ENCODE assay signal across 8 mouse cellular contexts in the genomic region with DNA sequence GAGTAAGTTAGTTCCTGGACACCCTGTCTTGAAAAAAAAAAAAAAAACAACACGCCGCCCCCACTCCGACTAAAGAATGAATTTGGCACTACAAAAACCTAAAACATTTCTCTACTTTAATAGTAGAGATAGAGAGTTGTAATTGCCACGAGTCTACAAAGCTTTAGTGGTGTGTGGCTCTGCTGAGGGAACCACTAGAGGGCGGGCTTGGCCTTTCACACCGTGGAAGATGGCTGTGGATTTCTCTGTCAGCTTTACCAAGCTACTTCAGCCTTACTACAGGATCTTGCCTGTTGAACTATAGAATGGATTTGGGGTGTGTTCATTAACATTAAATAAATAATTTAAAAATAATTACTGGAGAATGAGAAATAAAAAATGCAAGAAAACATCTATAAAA. TPM values are rescaled to one million over a fixed set of nuclear protein-coding genes. Genes with fewer than 3 reads are reported as not detected.
DNase-seq lines count a peak whose midpoint lies in the region; ATAC-seq and TF ChIP-seq lines count a peak whose summit lies in the region.

No protein-coding gene starts in this region.

- peak; percentile 69 for ATAC-seq in embryonic facial prominence, embryonic 14.5 days (ENCODE audit: low read depth)
- ATAC-seq in liver, embryonic 12.5 days: peak; percentile 54; the same call in 1 of the 2 replicates
- ATAC-seq in neural tube, embryonic 11.5 days (ENCODE audit: insufficient read depth, low FRiP score, low TSS enrichment): no peak
- ATAC-seq in stomach, postnatal 0 days (ENCODE audit: low FRiP score, low TSS enrichment): peak; percentile 68; the same call in 1 of the 2 replicates

- no peaks in the 10 kb centered on the region for H3K9me3 ChIP-seq in embryonic facial prominence, embryonic 14.5 days (ENCODE audit: control insufficient read depth, low read length)
- no peaks in the 10 kb centered on the region for H3K9me3 ChIP-seq in liver, embryonic 12.5 days (replicated peaks)
- no peaks in the 10 kb centered on the region for H3K9me3 ChIP-seq in neural tube, embryonic 11.5 days (ENCODE audit: control insufficient read depth, low read length)
- no peaks in the 10 kb centered on the region for H3K9me3 ChIP-seq in stomach, postnatal 0 days (ENCODE audit: control insufficient read depth, low read length)

- no peak overlapping the region for H3K4me3 ChIP-seq in embryonic facial prominence, embryonic 14.5 days (ENCODE audit: low read depth, low read length)
- no peak overlapping the region for H3K4me3 ChIP-seq in liver, embryonic 12.5 days
- no peak overlapping the region for H3K4me3 ChIP-seq in neural tube, embryonic 11.5 days (ENCODE audit: low read depth, low read length)
- H3K4me3 ChIP-seq in stomach, postnatal 0 days (ENCODE audit: low read depth, low read length): no peak overlapping the region

- no peak overlapping the region for H3K4me2 ChIP-seq in embryonic facial prominence, embryonic 14.5 days (ENCODE audit: low read depth, low read length)
- H3K4me2 ChIP-seq in liver, embryonic 12.5 days: no peak overlapping the region
- H3K4me2 ChIP-seq in neural tube, embryonic 11.5 days (ENCODE audit: low read depth): no peak overlapping the region
- H3K4me2 ChIP-seq in stomach, postnatal 0 days (replicated peaks; ENCODE audit: low read depth): no peak overlapping the region

- TF ChIP-seq EP300 in stomach, postnatal 0 days (optimal IDR thresholded peaks at IDR 0.05): no peak

- DNase-seq in B cell, adult 2 months: peak; percentile 84 to 86
- peak; percentile 84 to 87 for DNase-seq in adrenal gland, postnatal 36 days
- peak; percentile 89 for DNase-seq in embryonic facial prominence, embryonic 14.5 days (ENCODE audit: low spot score)
- DNase-seq in heart, adult 9 months (ENCODE audit: low spot score in 2 of 2): peak; percentile 29 to 73
- peak; percentile 91 for DNase-seq in kidney, postnatal 10 days
- peak; percentile 81 for DNase-seq in neural tube, embryonic 11.5 days (ENCODE audit: low spot score)
- DNase-seq in stomach, postnatal 0 days (ENCODE audit: low spot score): peak; percentile 86

- H3K27ac ChIP-seq in embryonic facial prominence, embryonic 14.5 days (replicated peaks; ENCODE audit: low read depth, low read length): no peak overlapping the region
- no peak overlapping the region for H3K27ac ChIP-seq in liver, embryonic 12.5 days
- H3K27ac ChIP-seq in neural tube, embryonic 11.5 days (ENCODE audit: low read depth, low read length): no peak overlapping the region
- no peak overlapping the region for H3K27ac ChIP-seq in stomach, postnatal 0 days (replicated peaks)

- H3K36me3 ChIP-seq in embryonic facial prominence, embryonic 14.5 days (ENCODE audit: control insufficient read depth, insufficient read depth, low read length): no peaks in the 10 kb centered on the region
- H3K36me3 ChIP-seq in liver, embryonic 12.5 days: no peaks in the 10 kb centered on the region
- no peaks in the 10 kb centered on the region for H3K36me3 ChIP-seq in neural tube, embryonic 11.5 days (ENCODE audit: control insufficient read depth, insufficient read depth, low read length)
- H3K36me3 ChIP-seq in stomach, postnatal 0 days (ENCODE audit: control insufficient read depth, insufficient read depth, low read length): no peaks in the 10 kb centered on the region

- H3K4me1 ChIP-seq in embryonic facial prominence, embryonic 14.5 days (ENCODE audit: control insufficient read depth, insufficient read depth, low read length): peaks cover 3% of the 10 kb centered on the region; the same call in 1 of the 2 replicates
- peaks cover 9% of the 10 kb centered on the region for H3K4me1 ChIP-seq in liver, embryonic 12.5 days
- H3K4me1 ChIP-seq in neural tube, embryonic 11.5 days (ENCODE audit: control insufficient read depth, insufficient read depth, low read length): no peaks in the 10 kb centered on the region; the same call in 1 of the 2 replicates
- no peaks in the 10 kb centered on the region for H3K4me1 ChIP-seq in stomach, postnatal 0 days (replicated peaks; ENCODE audit: control insufficient read depth, insufficient read depth)

- 18% methylated on average over 6 of the region's 6 CpGs for WGBS in embryonic facial prominence, embryonic 14.5 days
- 10% methylated on average over 6 of the region's 6 CpGs for WGBS in liver, embryonic 12.5 days (ENCODE audit: insufficient replicate concordance)
- WGBS in neural tube, embryonic 11.5 days: 15% methylated on average over 6 of the region's 6 CpGs
- WGBS in stomach, postnatal 0 days: 15% methylated on average over 6 of the region's 6 CpGs

- H3K27me3 ChIP-seq in embryonic facial prominence, embryonic 14.5 days (replicated peaks; ENCODE audit: control insufficient read depth, insufficient read depth, low read length): no peaks in the 10 kb centered on the region
- no peaks in the 10 kb centered on the region for H3K27me3 ChIP-seq in liver, embryonic 12.5 days (replicated peaks)
- H3K27me3 ChIP-seq in neural tube, embryonic 11.5 days (ENCODE audit: control insufficient read depth, insufficient read depth, low read length): no peaks in the 10 kb centered on the region
- no peaks in the 10 kb centered on the region for H3K27me3 ChIP-seq in stomach, postnatal 0 days (ENCODE audit: control insufficient read depth, insufficient read depth, low read length)

- peak; percentile 98 for TF ChIP-seq CTCF in stomach, postnatal 0 days (IDR thresholded peaks at IDR 0.05; ENCODE audit: low read depth)

- H3K9ac ChIP-seq in embryonic facial prominence, embryonic 14.5 days (ENCODE audit: low read depth, low read length): no peak overlapping the region
- H3K9ac ChIP-seq in liver, embryonic 12.5 days: no peak overlapping the region
- no peak overlapping the region for H3K9ac ChIP-seq in neural tube, embryonic 11.5 days (ENCODE audit: low read length)
- H3K9ac ChIP-seq in stomach, postnatal 0 days (ENCODE audit: low read length): no peak overlapping the region

RNA-seq across cellular contexts. Expression of a gene that starts 32.1 kb away (rescaled TPM):
- total RNA-seq in adrenal gland, postnatal 36 days (2021): 100 to 1,000 TPM; 121 to 150 TPM
- polyA plus RNA-seq in embryonic facial prominence, embryonic 14.5 days (2014; fragmentation: Nextera tagmentation; extraction: Ambion mirVana): 314 and 361 TPM in 2 replicates
- 46.1 and 47.7 TPM in 2 replicates for polyA plus RNA-seq in liver, embryonic 12.5 days (2016; fragmentation: Nextera tagmentation; extraction: Ambion mirVana)
- polyA plus RNA-seq in neural tube, embryonic 11.5 days (2014; fragmentation: Nextera tagmentation; extraction: Ambion mirVana): 340 and 360 TPM in 2 replicates
- polyA plus RNA-seq in stomach, postnatal 0 days (2015; fragmentation: Nextera tagmentation; extraction: Ambion mirVana): 127 and 132 TPM in 2 replicates

RNA-seq across cellular contexts. Expression of a gene that starts 35.1 kb away (rescaled TPM):
- total RNA-seq in adrenal gland, postnatal 36 days (2021): 10 to 100 TPM; 62.8 to 67.5 TPM
- 171 and 183 TPM in 2 replicates for polyA plus RNA-seq in embryonic facial prominence, embryonic 14.5 days (2014; fragmentation: Nextera tagmentation; extraction: Ambion mirVana)
- 63.6 and 64.8 TPM in 2 replicates for polyA plus RNA-seq in liver, embryonic 12.5 days (2016; fragmentation: Nextera tagmentation; extraction: Ambion mirVana)
- polyA plus RNA-seq in neural tube, embryonic 11.5 days (2014; fragmentation: Nextera tagmentation; extraction: Ambion mirVana): 218 and 226 TPM in 2 replicates
- polyA plus RNA-seq in stomach, postnatal 0 days (2015; fragmentation: Nextera tagmentation; extraction: Ambion mirVana): 260 and 269 TPM in 2 replicates
